Mouse (Mus musculus) hindbrain, embryonic 14.5 days (tissue): ENCODE data around the gene Arpc3. TPM values are rescaled to one million over a fixed set of nuclear protein-coding genes. Genes with fewer than 3 reads are reported as not detected.

ENCODE experiments used
- ATAC-seq: fragments of 200-750 bp; cut with Nextera tagmentation; 2 replicates; pipeline ENCODE4 v1.8.0; 2017; ENCODE audit warnings: moderate number of reproducible peaks, mild to moderate bottlenecking, moderate TSS enrichment, moderate library complexity; ENCODE audit not compliant: low FRiP score
- DNase-seq: peaks from one replicate; pipeline ENCODE4 v3.0.0-alpha.2; 2015; ENCODE audit warnings: low spot score
- H3K27ac ChIP-seq: fragments of 300-500 bp; sonication (generic); 2 replicates; pipeline ENCODE4 v1.5.1; 2014; ENCODE audit warnings: mild to moderate bottlenecking, moderate library complexity
- H3K27me3 ChIP-seq: fragments of 300-500 bp; sonication (generic); 2 replicates; pipeline ENCODE4 v1.6.1; 2014; ENCODE audit warnings: mild to moderate bottlenecking, low read length, mixed read lengths; ENCODE audit not compliant: control insufficient read depth, insufficient read depth
- H3K36me3 ChIP-seq: fragments of 300-500 bp; sonication (generic); replicated peaks from 2 replicates; pipeline ENCODE4 v1.6.1; 2014; ENCODE audit not compliant: control insufficient read depth, insufficient read depth
- H3K4me1 ChIP-seq: fragments of 300-500 bp; sonication (generic); replicated peaks from 2 replicates; pipeline ENCODE4 v1.6.1; 2014; ENCODE audit warnings: antibody characterized with exemption, low read length, mixed read lengths; ENCODE audit not compliant: control insufficient read depth, insufficient read depth
- H3K4me2 ChIP-seq: fragments of 300-500 bp; sonication (generic); replicated peaks from 2 replicates; pipeline ENCODE4 v1.6.1; 2014; ENCODE audit warnings: mild to moderate bottlenecking, moderate library complexity
- H3K4me3 ChIP-seq: fragments of 300-500 bp; sonication (generic); replicated peaks from 2 replicates; pipeline ENCODE4 v1.5.1; 2014; ENCODE audit warnings: mild to moderate bottlenecking, low read length
- H3K9ac ChIP-seq: fragments of 300-500 bp; sonication (generic); 2 replicates; pipeline ENCODE4 v1.6.1; 2014
- H3K9me3 ChIP-seq: fragments of 300-500 bp; sonication (generic); 2 replicates; pipeline ENCODE4 v1.6.1; 2016; ENCODE audit warnings: low read length; ENCODE audit not compliant: control insufficient read depth
- WGBS: fragments of 180-500 bp; shearing (Covaris S2); extraction: QIAGEN DNeasy Blood & Tissue Kit; methylation state at CpG from one replicate; pipeline ENCODE4 v1.1.7; 2014; 5-methylcytosine and 5-hydroxymethylcytosine counted together
- polyA plus RNA-seq: library from polyadenylated mRNA; unstranded; fragments of >200 nt; fragmentation: Nextera tagmentation; extraction: Ambion mirVana; gene quantifications from 2 replicates; pipeline ENCODE4 v1.2.1, GENCODE M21; 2014

The Arpc3 gene
- polyA plus RNA-seq = 57.1 and 62.5 TPM in 2 replicates

DNA sequence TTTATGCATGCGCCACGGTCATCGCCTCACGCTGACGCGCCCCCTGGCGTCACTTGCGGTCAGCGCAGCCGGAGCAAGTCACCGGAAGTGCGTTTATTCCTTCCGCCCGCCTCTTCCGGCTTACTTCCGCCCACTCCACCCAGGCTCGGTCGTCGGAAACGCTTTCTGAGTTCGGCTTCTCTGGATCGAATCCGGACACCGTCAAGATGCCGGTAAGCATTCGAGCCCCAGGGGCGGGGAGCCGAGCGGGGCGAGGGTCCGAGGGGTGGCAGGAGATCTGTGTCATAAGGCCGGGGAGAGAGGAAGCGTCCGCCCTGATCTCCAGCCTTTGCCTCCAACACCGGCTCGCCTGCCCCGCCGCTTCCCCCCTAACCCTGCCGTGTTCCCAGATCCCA is at the start of gene Arpc3:
Gene Arpc3, plus strand, starts transcription at position 93 of the 395 bp plus-strand sequence.
- H3K9me3 ChIP-seq = no peaks in the 10 kb centered on the region
- peak within 1 kb of the TSS; percentile 91 for H3K4me2 ChIP-seq
- ATAC-seq = peak; percentile 89
- H3K36me3 ChIP-seq = peaks cover 6% of the 10 kb centered on the region
- H3K9ac ChIP-seq = peak within 1 kb of the TSS; percentile 92
- peak within 1 kb of the TSS; percentile 91 for H3K4me3 ChIP-seq
- DNase-seq = peak; percentile 97
- peaks cover 7% of the 10 kb centered on the region for H3K4me1 ChIP-seq
- under 1% methylated on average over 39 of the region's 39 CpGs for WGBS
- H3K27me3 ChIP-seq = no peaks in the 10 kb centered on the region
- H3K27ac ChIP-seq = peak within 1 kb of the TSS; percentile 69

GRCm38 (mm10) chr5:122342874-122343273 is 48.8 kb upstream of the Arpc3 start:
- Histone ChIP-seq H3K4me3 (no peak overlapping the region), H3K9ac (no peak overlapping the region), H3K4me2 (no peak overlapping the region), H3K27ac (no peak overlapping the region), H3K27me3 (no peaks in the 10 kb centered on the region), H3K9me3 (no peaks in the 10 kb centered on the region), H3K4me1 (no peaks in the 10 kb centered on the region), H3K36me3 (no peaks in the 10 kb centered on the region)
- 76% methylated on average over 1 of the region's 1 CpGs for WGBS
- no peak for DNase-seq
- ATAC-seq = no peak

GRCm38 (mm10) chr5:122343768-122344167 is 47.9 kb upstream of the Arpc3 start:
- Histone ChIP-seq H3K36me3 (no peaks in the 10 kb centered on the region), H3K27ac (no peak overlapping the region; the same call in 1 of the 2 replicates), H3K4me2 (no peak overlapping the region), H3K4me3 (no peak overlapping the region), H3K9ac (no peak overlapping the region), H3K27me3 (no peaks in the 10 kb centered on the region), H3K4me1 (no peaks in the 10 kb centered on the region), H3K9me3 (no peaks in the 10 kb centered on the region)
- WGBS = 52% methylated on average over 7 of the region's 7 CpGs
- ATAC-seq (no peak), DNase-seq (no peak)

- no peak overlapping the region; the same call in 1 of the 2 replicates for H3K27ac ChIP-seq
- no peaks in the 10 kb centered on the region for H3K27me3 ChIP-seq
- peak; percentile 87 for DNase-seq
- 9% methylated on average over 5 of the region's 5 CpGs for WGBS
- H3K4me3 ChIP-seq = no peak overlapping the region
- no peak overlapping the region for H3K4me2 ChIP-seq
- no peak for ATAC-seq
- H3K9me3 ChIP-seq = no peaks in the 10 kb centered on the region
- H3K9ac ChIP-seq = no peak overlapping the region
- H3K4me1 ChIP-seq = no peaks in the 10 kb centered on the region
- H3K36me3 ChIP-seq = no peaks in the 10 kb centered on the region
These were observed 47.4 kb upstream of the Arpc3 start for GRCm38 (mm10) chr5:122344260-122344659.

DNA sequence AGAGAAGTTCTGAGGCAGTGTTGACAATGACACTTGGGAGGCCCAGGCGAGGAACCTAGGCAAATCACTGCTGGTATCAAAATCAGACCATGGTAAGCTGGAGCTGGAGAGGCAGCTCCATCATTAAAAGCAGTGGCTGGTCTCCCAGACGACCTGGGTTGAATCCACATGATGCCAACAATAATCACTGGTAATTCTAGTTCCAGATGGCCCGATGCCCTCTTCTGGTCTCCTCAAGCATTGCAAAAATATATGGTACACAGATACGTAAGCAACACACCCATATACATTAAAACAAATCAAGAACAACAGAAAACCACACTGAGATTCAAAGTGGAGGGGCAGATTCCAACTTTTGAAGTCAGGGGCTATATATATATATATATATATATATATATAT is 45.9 kb upstream of the Arpc3 start:
- Histone ChIP-seq H3K9me3 (no peaks in the 10 kb centered on the region), H3K4me1 (no peaks in the 10 kb centered on the region), H3K27me3 (no peaks in the 10 kb centered on the region), H3K36me3 (no peaks in the 10 kb centered on the region), H3K4me2 (no peak overlapping the region), H3K4me3 (no peak overlapping the region), H3K27ac (no peak overlapping the region), H3K9ac (no peak overlapping the region)
- DNase-seq (no peak), ATAC-seq (no peak)
- 78% methylated on average over 4 of the region's 4 CpGs for WGBS

DNA sequence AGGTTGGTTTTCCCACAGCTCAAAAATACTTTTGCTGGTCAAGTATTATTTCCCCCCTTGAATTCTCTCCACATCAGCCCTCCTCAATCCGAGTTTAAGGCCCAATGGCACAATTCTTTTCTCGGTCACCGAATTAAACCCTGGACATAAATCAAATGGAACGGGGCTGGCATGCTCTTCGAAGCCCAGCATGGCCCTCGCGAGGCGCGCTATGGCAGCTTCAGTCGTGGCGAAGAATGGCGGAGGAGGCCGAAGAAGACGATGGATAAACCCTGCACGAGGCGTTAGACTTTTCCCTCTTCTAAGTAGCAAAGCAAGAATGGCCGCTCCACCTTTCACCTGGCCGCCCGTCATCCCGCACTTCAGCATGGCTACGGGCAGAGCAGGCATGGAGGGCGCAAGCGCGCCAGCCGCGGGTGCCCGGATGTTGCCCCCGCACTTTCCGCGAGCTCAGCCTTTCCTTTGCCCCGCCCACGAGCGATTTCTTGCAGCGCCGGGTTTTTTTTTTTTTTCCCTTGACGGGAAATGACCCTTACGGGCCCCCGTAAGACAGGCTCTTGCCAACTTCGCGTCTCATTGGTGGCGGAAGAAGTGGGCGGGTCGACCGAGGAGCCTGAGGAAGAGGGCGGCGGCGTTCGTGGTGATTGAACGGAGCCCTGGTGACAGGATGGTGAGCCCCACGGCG is 37.7 kb upstream of the Arpc3 start, which contains the start of the genes Rad9b and Vps29:
Gene Rad9b, minus strand, starts transcription at position 427 of the 685 bp plus-strand sequence.
Gene Vps29, plus strand, starts transcription at position 563 of the 685 bp plus-strand sequence.
- H3K4me3 ChIP-seq = peak within 1 kb of the TSS; percentile 97
- WGBS = 2% methylated on average over 51 of the region's 51 CpGs
- no peaks in the 10 kb centered on the region for H3K27me3 ChIP-seq
- H3K4me2 ChIP-seq = peak within 1 kb of the TSS; percentile 85
- DNase-seq (peak; percentile 100), ATAC-seq (peak; percentile 93)
- H3K9ac ChIP-seq = peak within 1 kb of the TSS; percentile 92
- H3K27ac ChIP-seq = peak within 1 kb of the TSS; percentile 89
- no peaks in the 10 kb centered on the region for H3K9me3 ChIP-seq
- H3K36me3 ChIP-seq = peaks cover 8% of the 10 kb centered on the region; the same call in 1 of the 2 replicates
- peaks cover 16% of the 10 kb centered on the region for H3K4me1 ChIP-seq

DNA sequence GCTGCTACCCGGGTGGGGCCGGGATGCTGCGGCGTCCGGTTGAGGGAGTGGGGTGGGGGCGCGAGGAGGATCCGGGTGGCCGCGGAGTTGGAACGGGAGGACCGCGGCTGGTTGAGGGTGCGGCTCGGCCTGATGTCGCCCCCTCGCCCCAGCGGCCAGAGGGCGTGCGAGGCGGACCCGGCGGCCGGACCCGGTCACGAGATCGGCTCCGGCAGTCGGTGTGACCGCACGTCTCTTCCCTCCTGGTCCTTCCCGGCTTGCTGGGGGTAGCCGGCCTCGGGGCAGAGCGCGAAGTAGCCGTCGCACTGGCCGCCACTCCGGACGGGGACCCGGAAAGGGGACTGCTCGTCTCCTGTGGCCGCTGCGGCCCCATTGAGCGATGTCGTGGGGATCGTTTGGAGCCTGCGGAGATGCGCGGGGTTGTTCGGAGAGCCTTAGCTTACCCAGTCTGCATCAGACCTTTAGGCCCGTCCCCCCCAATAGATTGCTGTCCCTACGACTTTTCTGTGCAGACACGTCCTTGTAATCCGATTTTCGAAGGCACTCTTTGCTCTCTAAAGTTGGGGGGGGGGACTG is 37.1 kb upstream of the Arpc3 start:
- peaks cover 8% of the 10 kb centered on the region; the same call in 1 of the 2 replicates for H3K36me3 ChIP-seq
- DNase-seq (no peak), ATAC-seq (no peak; the same call in none of the 2 replicates)
- no peaks in the 10 kb centered on the region for H3K9me3 ChIP-seq
- peaks cover 16% of the 10 kb centered on the region for H3K4me1 ChIP-seq
- under 1% methylated on average over 55 of the region's 57 CpGs for WGBS
- peak overlapping the region; percentile 85 for H3K4me2 ChIP-seq
- H3K27ac ChIP-seq = peak overlapping the region; percentile 86
- H3K27me3 ChIP-seq = no peaks in the 10 kb centered on the region
- peak overlapping the region; percentile 97 for H3K4me3 ChIP-seq
- H3K9ac ChIP-seq = peak overlapping the region; percentile 92

DNA sequence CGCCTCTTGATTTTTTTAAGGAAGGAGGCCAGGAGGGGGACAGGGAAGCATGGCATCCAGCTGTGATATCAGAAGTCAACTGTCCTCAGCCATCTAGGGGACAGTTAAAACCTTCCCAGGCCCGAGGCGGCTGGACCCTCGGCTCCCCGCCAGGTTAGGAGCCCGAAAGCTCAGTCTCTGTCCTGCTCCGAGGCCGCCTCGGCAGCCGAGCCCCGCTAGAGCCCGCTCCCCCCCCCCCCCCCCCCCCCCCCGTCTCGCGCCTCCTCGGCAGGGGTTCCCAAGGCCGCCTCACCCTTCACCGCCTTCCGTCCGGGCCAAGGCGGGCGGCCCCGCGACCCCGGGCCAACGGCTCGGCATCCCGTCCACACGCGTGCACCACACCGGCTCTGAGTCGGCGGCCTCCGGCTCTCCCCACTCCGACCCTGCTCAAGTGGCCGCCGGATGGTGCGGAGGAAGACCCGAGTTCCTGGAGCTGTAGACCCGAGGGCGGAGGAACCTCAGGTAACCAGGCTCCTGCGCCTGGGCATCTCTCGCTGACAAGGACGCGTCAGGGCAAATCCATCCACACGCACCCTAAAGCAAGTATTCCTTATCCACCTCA is 20.0 kb upstream of the Arpc3 start, which contains the start of gene Gpn3:
Gene Gpn3, plus strand, starts transcription at position 286 of the 601 bp plus-strand sequence.
- Histone ChIP-seq H3K9ac (peak within 1 kb of the TSS; percentile 87), H3K4me3 (peak within 1 kb of the TSS; percentile 81), H3K4me1 (peaks cover 19% of the 10 kb centered on the region), H3K4me2 (peak within 1 kb of the TSS; percentile 81), H3K9me3 (no peaks in the 10 kb centered on the region), H3K27me3 (no peaks in the 10 kb centered on the region), H3K27ac (peak within 1 kb of the TSS; percentile 97), H3K36me3 (peaks cover 49% of the 10 kb centered on the region)
- ATAC-seq (peak; percentile 79), DNase-seq (no peak)
- WGBS = under 1% methylated on average over 38 of the region's 46 CpGs

DNA sequence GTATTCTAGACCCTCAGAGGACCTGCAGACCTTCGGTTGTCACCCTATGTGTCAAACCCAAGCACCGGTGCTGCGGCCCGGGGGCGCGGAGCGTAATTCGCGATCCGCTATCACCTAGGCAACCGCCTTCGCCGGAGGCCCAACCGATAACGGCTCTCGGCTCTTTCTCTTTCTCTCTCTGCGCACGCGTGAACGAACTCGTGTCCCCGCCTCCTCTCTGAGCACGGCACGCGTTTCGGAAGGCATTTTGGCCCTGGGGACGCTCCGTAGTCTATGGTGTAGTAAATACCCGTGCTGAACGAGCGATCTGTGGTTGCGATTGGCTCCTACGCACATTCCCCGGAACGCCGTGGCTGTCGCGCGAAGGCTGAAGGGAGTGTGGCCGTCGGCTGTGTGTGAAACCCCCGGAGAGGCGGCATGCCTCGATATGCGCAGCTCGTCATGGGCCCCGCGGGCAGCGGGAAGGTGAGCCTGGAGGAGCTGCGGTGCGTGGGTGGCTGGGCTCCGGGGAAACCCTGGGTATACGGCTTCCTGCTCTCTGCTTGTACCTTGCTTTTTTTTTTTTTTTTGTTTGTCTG is 19.4 kb upstream of the Arpc3 start, which contains the start of gene Fam216a:
Gene Fam216a, minus strand, starts transcription at position 173 of the 578 bp plus-strand sequence.
- H3K9me3 ChIP-seq = no peaks in the 10 kb centered on the region
- peak within 1 kb of the TSS; percentile 87 for H3K9ac ChIP-seq
- peak within 1 kb of the TSS; percentile 81 for H3K4me2 ChIP-seq
- peak within 1 kb of the TSS; percentile 81 for H3K4me3 ChIP-seq
- H3K4me1 ChIP-seq = peaks cover 19% of the 10 kb centered on the region
- no peaks in the 10 kb centered on the region for H3K27me3 ChIP-seq
- DNase-seq = peak; percentile 100
- H3K36me3 ChIP-seq = peaks cover 47% of the 10 kb centered on the region
- peak; percentile 94 for ATAC-seq
- H3K27ac ChIP-seq = peak within 1 kb of the TSS; percentile 97
- WGBS = under 1% methylated on average over 53 of the region's 53 CpGs
